Mouse (Mus musculus) ES-CJ7 (cell line): ENCODE measurements at regions not wholly inside any gene's neighbourhood (a gene's known extent, or its start where the extent isn't known, plus 50 kb on each side); places are given as distances from the start of the nearest gene placed in this dataset.

Source experiments
- DNase-seq: peaks from one replicate; pipeline ENCODE4 v3.0.0; 2011; ENCODE audit warnings: low read depth, low spot score

GRCm38 (mm10) chr15:5414401-5414800 lies 170.4 kb upstream of the Ptger4 start:
- no peak for DNase-seq

DNA sequence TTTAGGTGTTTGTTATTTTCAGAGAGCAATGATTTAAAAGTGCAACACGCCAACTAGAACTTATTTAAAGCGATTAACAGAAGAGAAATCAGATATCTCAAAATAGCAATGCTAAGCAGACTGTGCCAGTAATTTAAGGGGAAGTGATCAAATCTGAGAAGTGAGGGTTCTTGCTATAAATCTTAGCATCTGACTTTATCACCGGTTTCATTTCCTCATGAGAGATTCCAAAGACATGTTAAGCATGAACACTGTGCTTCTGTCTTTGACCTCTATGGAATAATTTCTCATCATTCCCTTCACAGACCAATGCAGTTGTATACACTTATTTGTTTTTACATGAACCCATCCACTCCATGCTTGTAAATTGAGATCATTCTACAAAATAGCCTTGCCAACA lies 172.0 kb upstream of the Ptger4 start:
- DNase-seq: no peak

- DNase-seq: no peak
These were observed 182.7 kb upstream of the Ptger4 start for GRCm38 (mm10) chr15:5426641-5427040.

- no peak for DNase-seq
These were observed 183.5 kb upstream of the Ptger4 start for GRCm38 (mm10) chr15:5427319-5428048.

DNA sequence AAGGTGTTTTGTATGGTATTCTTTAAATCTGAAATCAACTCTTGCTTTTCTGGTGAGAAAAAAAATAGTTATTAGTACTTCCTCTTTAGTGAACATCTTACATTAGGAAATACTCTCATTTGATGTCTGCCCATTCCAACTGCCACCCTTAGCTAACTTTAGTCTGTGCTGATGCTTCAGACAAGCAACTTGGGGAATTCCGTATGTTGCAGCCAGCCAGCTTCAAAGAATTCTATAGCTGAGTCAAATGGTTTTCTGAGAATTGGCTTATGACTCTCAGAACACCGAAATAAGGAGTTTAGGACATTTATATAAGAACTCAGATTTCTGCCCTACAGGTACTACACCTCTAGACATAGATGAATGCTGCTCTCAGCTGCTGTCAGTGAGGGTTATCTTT lies 188.0 kb upstream of the Ptger4 start:
- no peak for DNase-seq

GRCm38 (mm10) chr15:5437020-5437419 lies 193.0 kb upstream of the Ptger4 start:
- no peak for DNase-seq

DNA sequence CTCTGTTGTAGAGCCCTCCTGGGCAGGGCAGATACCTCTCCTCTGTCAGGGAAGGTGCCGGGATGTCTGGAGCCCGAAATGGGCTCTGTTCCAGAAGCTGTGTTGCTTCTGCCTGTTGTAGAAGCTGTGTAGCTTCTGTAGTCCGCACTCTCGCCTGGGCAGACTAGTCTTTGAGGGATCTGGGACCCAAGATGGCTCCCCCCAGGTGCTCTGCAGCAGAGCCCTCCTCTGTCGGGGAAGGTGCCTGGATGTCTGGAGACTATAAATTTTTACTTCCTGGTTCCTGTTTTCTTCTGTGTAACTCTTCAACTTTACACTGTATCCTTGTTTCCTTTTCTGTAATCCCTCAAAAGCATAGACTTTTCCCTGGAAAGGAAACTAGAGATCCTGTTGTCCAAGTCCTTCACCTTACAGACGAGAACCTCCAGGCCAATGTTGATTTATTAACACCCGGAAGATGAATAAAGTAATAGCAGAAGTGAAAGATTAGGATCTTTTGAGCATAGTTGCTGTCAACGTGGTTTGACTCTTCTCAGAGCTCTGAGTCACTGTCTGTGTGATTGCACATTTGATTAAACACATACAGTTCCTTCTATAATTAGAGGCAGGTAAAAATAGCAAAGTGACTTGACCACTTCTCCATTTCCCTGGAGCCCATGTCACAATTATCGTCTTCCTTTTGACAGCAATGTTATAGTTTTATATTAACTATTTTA lies 202.2 kb upstream of the Ptger4 start:
- no peak for DNase-seq

GRCm38 (mm10) chr15:5446756-5447314 lies 202.8 kb upstream of the Ptger4 start:
- DNase-seq: no peak

DNA sequence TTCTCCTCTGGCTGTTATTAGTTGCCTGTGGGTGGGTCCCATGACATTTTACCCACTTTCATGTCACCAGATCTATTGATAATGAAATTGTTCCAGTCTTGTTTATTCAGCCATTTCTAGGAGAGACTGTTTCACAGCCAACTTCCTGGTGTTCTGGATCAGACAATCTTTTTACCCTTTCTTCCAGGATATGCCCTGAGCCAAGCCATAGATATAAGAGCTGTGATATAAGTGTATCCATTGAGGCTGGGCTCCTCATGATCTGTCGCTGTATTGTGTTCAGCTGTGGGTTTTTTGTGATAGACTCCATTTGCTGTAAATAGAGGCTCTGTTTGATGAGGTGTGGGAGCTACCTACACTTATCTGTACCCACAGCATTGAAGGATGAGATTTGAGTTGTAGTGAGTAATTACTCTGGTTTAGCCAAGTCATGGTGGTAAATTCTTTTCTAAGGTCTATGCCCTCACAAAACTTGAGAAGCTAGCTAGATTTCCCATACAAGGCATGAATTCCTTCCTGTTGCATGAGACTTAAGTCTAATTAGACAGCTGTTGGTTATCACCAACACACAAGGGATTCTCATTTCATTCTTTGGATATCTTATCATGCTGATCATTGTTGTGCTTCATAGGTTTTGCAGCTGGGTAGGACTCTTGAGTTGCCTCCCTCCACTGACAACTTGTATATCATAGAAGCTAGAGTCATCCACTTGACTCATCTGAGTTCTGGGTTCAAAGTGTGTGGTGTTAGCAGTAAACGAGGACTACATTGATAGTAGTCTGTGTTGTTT lies 203.9 kb upstream of the Ptger4 start:
- no peak for DNase-seq

- no peak for DNase-seq
These were observed 215.1 kb upstream of the Ptger4 start for GRCm38 (mm10) chr15:5459083-5459482.

DNA sequence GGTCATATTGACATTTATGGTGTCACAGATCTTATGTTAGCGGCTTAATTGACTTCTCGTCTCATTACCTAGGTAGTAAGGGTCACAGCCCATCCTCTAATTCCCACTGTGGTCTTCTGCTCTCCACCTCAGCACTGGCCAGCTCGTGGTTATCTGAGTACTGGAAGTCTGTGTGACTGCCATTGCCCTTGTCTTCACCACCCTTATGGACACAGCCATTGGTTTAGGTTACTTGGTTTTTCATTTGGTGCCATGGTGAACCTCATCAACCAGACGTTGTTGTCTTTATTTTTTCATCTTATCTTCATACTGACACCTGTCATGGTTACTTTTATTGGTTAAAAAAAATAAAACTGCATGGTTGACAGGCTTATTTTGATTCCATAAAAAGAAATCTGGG lies 215.6 kb upstream of the Ptger4 start:
- DNase-seq: no peak

- no peak for DNase-seq
These were observed 218.7 kb upstream of the Ptger4 start for GRCm38 (mm10) chr15:5462651-5463050.

GRCm38 (mm10) chr15:5464732-5465131 lies 220.7 kb upstream of the Ptger4 start:
- DNase-seq: no peak

GRCm38 (mm10) chr15:5468535-5469073 lies 224.6 kb upstream of the Ptger4 start:
- no peak for DNase-seq

DNA sequence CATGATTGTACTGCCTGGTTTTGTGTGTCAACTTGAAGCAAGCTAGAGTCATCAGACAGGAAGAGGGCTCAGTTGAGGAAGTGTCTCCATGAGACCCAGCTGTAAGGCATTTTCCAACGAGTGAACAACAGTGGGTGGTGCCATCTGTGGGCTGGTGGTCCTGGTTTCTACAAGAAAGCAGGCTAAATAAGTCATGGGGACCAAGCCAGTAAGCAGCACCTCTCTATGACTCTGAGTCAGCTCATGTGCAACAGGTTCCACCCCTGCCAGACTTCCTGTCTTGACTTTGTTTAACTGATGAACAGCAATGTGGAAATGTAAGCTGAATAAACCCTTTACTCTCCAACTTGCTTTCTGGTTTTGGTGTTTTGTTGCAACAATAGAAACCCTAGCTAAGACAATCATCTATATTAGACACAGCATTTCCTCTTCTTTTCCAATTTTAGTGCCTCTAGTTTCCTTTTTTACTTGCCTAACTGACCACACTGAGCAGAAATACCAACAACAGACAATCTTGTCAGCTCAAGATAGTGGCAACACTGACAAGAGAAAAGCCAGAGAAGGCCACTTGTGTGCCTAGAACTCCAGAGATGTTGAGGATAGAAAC lies 231.5 kb upstream of the Ptger4 start:
- no peak for DNase-seq

- DNase-seq: no peak
These were observed 249.3 kb upstream of the Ptger4 start for GRCm38 (mm10) chr15:5493286-5493685.

DNA sequence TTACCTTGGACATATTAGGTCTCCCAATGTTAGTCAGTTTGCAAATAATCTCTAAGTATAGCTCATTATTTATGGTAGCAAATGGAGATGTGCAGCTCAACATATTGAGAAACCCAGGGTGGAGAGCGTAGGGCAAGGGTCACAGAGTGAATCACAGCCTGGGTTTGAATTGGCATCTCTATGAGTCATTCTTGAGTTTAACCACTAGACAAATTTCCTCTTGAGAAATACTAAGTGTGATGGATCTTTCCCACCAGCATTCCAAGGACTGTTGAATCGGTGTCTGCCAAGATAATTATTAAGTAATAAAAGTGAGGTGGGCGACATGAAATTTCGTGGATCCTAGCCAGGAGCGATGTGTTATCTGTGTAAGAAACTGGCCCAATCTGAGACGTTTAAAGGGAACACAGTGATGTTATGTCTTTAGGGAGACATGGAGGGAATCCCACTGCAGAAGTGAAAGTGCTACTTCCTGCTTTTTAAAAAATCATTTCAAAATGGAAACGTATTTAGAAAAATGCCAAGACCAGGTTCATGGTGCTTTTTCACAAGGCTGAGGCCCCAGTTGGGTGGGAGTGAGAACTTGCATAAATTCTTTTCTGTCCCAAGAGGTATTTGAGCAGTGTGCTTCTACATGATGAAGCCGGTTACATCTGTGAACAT lies 251.3 kb upstream of the Ptger4 start:
- no peak for DNase-seq

- DNase-seq: no peak
These were observed 252.0 kb upstream of the Ptger4 start for GRCm38 (mm10) chr15:5495954-5496353.

DNA sequence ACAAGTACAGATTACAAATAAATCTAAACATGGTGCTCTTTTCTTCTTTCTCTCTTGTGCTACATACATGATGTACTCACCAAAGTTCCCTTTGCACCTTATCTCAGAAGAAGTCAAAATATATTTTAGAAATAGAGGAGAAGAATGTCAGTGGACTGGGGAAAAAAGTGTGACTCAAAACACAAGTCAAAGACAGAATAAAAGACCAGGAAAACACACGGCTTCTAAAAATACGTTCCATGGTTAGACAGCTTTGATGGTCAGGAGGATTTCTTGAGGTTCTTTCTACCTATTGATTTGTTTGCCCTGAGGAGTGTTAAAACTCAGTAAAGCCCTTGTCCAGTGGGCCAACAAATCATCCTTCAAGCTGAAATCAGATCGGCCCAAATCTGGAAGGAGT lies 260.5 kb upstream of the Ptger4 start:
- no peak for DNase-seq

- DNase-seq: no peak
These were observed 263.0 kb upstream of the Ptger4 start for GRCm38 (mm10) chr15:5506848-5507544.
